Mouse (Mus musculus): ENCODE measurements around the gene Ces2h.
"Not testable (repeated sequence)": the region's sequence is repeated elsewhere in the genome, so short reads cannot be mapped to it uniquely, and the experiment has no call there.

The Ces2h gene

GRCm38 (mm10) chr8:105000586-105000985 is at the start of gene Ces2h:
Gene Ces2h (plus strand): TSS chr8:105000853.
- in situ Hi-C loops (cut with MboI) = no loop called here

DNA sequence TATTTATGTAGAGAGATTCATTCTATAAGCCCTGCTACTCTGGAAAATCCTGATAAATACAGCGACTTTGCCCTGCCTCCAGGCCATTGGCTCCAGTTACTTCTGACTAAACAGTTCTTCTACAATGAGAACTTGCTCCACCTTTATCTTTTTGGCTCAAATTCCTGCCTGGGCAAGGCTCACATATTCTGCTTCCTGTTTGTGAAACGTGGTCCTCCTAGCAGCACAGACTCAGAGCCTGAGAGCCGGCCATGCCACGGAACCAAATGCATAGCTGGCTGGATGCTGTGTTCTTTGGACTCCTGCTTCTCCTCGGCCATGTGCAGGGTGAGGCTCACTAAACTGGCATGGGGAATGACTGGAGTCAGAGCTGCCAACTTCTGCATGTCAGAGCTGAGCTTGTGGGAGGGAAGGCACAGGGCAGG is 39.1 kb upstream of the Ces2h start, which contains the start of gene Ces2g:
Gene Ces2g, plus strand, starts transcription at position 182 of the 425 bp plus-strand sequence.
- in situ Hi-C loops (cut with MboI) = no loop called here

- in situ Hi-C loops (cut with MboI) = no loop called here
Measured at GRCm38 (mm10) chr8:104962229-104962901, 38.3 kb upstream of the Ces2h start.

DNA sequence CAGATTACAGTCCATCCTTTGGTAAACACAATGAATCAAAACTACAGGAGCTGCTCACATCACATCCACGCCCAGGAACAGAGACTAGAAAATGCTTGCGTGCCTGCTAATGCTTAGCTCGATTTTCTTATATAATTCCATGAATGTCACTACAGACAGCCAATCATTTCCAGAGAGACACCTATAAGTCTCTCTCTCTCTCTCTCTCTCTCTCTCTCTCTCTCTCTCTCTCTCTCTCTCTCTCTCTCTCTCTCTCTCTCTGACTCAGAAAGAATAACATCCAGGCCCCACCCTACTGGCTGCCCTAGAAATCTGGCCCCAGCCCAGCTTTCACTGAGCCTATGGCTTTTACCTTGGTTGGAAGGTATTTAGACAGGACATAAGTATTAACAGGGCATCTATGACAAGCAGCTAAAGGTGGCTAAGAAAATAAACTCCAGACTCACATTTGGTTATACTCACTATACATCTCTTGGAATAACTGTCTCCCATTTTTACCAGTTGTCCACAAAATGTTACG is 37.2 kb upstream of the Ces2h start:
- in situ Hi-C loops (cut with MboI) = no loop called here

DNA sequence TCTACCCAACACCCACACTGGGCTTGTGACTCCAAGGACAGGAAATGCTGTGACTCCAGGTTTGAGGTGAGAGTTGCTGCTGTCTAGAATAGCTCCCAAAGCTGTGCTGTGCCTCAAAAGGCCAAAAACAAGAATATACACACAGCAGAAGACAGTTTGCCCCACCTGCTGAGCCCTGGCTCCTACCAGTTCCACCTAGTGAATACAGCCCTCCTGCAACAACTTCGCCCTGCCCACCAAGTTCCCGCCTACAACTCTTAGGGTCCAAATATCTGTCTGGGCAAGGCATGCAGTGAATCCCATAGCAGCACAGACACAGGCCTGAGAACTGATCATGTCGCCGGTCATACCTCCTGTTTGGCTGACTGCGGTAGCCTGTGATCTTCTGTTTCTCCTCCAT is 16.5 kb upstream of the Ces2h start:
- in situ Hi-C loops (cut with MboI) = no loop called here

DNA sequence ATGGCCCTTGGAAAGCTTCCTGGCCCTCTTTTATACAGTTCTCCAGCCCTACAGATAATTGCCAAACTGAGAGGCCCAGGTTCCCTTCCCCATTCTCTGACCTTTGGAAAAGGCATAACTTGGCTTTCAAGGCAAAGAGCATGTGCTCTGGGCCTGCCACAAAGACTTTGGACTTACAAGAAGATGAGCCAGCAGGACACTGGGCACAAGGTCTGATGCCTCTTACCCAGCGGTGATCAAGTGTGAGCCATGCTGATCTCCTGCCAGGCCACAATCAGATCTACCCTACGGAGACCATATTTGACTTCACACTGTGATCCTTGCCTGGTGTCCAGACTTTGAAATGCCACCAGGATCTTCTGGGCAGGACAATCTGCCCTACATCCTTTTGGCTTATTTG is 15.7 kb upstream of the Ces2h start:
- in situ Hi-C loops (cut with MboI) = no loop called here

DNA sequence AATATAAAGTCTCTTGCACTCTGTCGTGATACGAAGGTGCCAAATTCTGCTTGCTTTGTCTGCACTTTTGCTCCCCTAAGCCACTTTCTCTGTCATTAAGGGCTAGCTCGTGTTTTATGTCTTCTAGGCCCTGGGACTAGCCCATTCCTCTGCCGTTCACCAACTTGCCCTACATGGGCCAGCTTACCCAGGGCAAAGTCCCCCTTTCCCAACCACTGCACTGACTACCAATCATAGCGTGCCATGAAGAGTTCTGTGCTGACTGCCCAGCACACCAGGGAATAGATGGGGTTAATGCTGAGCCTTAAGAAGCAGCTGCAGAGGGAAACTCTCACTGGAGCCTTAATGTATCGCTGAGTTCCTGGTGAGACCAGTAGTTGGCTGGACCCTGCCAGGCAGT is 2.5 kb upstream of the Ces2h start:
- in situ Hi-C loops (cut with MboI) = no loop called here

GRCm38 (mm10) chr8:104999183-104999582 is 1.5 kb upstream of the Ces2h start:
- in situ Hi-C loops (cut with MboI) = no loop called here

GRCm38 (mm10) chr8:105010000-105010399 is 9.3 kb downstream of the Ces2h start:
- in situ Hi-C loops (cut with MboI) = no loop called here

- in situ Hi-C loops (cut with MboI) = no loop called here
Measured at GRCm38 (mm10) chr8:105011136-105011535, 10.5 kb downstream of the Ces2h start.

DNA sequence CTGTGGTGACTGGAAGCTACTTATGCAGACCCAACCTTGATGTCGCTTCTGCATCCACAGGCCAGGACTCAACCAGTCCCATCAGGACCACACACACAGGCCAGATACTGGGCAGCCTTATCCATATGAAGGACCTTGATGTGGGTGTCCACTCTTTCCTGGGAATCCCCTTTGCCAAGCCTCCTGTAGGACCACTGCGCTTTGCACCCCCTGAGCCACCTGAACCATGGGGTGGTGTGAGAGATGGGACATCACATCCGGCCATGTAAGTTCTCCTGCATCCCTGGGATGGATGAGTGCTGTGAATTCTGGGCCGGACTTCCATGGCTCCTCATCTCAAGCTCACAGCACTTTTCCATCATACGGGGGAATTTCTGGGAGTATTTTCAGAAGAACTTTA is 13.7 kb downstream of the Ces2h start:
- in situ Hi-C loops (cut with MboI) = no loop called here

DNA sequence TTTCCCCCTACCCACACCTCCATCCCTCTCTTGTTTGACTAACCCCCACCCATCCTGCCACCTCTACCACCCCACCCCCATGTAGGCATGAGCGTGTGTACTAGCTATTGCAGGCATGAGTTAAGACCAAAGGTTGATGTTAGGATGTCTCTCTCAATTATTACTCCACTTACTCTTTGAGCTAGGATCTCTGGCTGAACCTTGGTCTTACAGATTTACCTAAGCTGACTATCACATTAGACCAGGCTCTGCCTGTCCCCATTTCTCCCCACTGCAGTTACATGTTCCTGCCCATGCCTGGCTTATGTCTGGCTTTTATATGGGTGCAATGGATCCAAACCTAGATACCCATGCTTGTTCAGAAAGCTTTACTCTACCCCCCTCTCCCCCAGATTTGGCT is 21.3 kb downstream of the Ces2h start:
- in situ Hi-C loops (cut with MboI) = no loop called here

GRCm38 (mm10) chr8:105023087-105023486 is 22.4 kb downstream of the Ces2h start:
- in situ Hi-C loops (cut with MboI) = no loop called here

GRCm38 (mm10) chr8:105025050-105025449 is 24.4 kb downstream of the Ces2h start:
- in situ Hi-C loops (cut with MboI) = no loop called here

- in situ Hi-C loops (cut with MboI) = no loop called here
Measured at GRCm38 (mm10) chr8:105043510-105043909, 42.9 kb downstream of the Ces2h start.

GRCm38 (mm10) chr8:105045824-105046401 is 45.3 kb downstream of the Ces2h start:
- in situ Hi-C loops (cut with MboI) = no loop called here

- in situ Hi-C loops (cut with MboI) = no loop called here
Measured at GRCm38 (mm10) chr8:105048371-105048854, 47.8 kb downstream of the Ces2h start, which contains the start of gene Ces3a. Gene Ces3a (plus strand): TSS chr8:105048601.

GRCm38 (mm10) chr8:105056211-105056610 is 55.6 kb downstream of the Ces2h start:
- in situ Hi-C loops (cut with MboI) = no loop called here

DNA sequence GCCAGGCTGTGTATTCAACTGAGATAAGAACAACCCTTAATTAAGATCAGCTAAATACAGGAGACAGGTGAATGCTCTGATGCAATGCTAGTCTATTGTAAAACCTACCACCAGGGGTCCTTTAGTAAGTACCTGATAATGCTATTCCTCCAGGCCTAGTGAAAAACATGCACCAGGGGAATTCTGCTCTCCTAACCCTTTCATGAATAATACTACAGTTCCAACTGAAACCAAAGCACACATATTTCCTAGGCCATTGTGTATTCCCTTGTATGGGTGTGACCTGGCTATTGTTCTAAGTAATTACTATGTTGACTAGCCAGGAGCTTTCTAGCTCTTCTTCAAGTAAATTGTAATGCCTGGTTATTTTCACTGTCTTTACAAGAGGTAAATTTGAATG is 59.4 kb downstream of the Ces2h start:
- in situ Hi-C loops (cut with MboI) = no loop called here

DNA sequence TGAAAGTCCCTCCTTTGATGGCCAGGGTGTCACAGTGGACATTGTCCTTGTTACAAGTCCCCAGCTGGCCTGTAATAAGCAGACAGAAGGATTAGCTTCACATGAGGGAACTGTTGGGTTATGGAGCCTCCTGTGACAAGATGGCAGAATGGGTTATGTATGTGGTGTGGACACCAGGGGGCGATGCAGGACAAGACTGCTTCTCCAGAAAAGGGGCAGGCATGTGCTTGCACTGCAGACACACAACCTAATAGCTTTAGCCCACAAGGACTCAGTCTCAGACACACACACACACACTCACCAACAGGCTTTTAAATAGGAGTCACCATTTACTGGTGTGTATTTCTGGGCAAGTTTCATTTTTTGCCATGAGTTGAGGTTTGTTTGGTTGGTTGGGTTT is 66.1 kb downstream of the Ces2h start:
- in situ Hi-C loops (cut with MboI) = no loop called here

GRCm38 (mm10) chr8:105067905-105068304 is 67.3 kb downstream of the Ces2h start:
- in situ Hi-C loops (cut with MboI) = not testable (repeated sequence)

DNA sequence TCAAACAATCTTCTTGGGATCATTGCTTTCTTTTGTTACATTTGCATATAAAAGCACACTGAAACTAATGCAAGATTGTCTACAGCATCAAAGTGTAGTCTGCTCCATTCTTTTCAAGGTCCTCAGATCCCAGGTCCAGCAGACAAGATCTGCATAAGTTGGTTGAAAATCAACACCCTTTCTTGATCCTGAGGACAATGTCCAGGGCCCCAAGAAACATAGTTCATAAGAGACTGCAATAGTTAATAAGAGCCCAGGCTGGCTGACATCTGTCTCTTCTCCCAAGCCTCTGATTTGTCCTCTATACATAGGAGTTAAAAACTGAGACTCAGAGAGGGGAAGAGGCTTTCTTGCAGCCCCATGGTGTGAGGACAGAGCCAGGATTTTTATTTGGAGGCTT is 68.3 kb downstream of the Ces2h start:
- in situ Hi-C loops (cut with MboI) = no loop called here

Measured in mature B cell (primary cell).